Mouse (Mus musculus): ENCODE measurements at regions not wholly inside any gene's neighbourhood (a gene's known extent, or its start where the extent isn't known, plus 50 kb on each side); places are given as distances from the start of the nearest gene placed in this dataset.

GRCm38 (mm10) chr14:120102010-120102748 is 59.9 kb upstream of the Oxgr1 start:
- no peak for DNase-seq

GRCm38 (mm10) chr14:120102749-120103142 is 60.5 kb upstream of the Oxgr1 start:
- no peak for DNase-seq

GRCm38 (mm10) chr14:120109846-120110245 is 67.6 kb upstream of the Oxgr1 start:
- no peak for DNase-seq

- no peak for DNase-seq
Observed at GRCm38 (mm10) chr14:120113316-120113715, 71.1 kb upstream of the Oxgr1 start.

GRCm38 (mm10) chr14:120118582-120118981 is 76.3 kb upstream of the Oxgr1 start:
- DNase-seq = no peak

GRCm38 (mm10) chr14:120119094-120119501 is 76.9 kb upstream of the Oxgr1 start:
- peak; percentile 47 for DNase-seq

GRCm38 (mm10) chr14:120119506-120119905 is 77.3 kb upstream of the Oxgr1 start:
- DNase-seq = no peak

GRCm38 (mm10) chr14:120120261-120120660 is 78.0 kb upstream of the Oxgr1 start:
- no peak for DNase-seq

GRCm38 (mm10) chr14:120125315-120125714 is 83.1 kb upstream of the Oxgr1 start:
- no peak for DNase-seq

GRCm38 (mm10) chr14:120127481-120127880 is 85.2 kb upstream of the Oxgr1 start:
- no peak for DNase-seq

- no peak for DNase-seq
Observed at GRCm38 (mm10) chr14:120134346-120135008, 92.2 kb upstream of the Oxgr1 start.

- DNase-seq = no peak
Observed at GRCm38 (mm10) chr14:120135198-120135597, 93.0 kb upstream of the Oxgr1 start.

- DNase-seq = peak; percentile 66
Observed at GRCm38 (mm10) chr14:120136736-120137135, 94.5 kb upstream of the Oxgr1 start.

GRCm38 (mm10) chr14:120137680-120138136 is 95.5 kb upstream of the Oxgr1 start:
- DNase-seq = peak; percentile 93

- no peak for DNase-seq
Observed at GRCm38 (mm10) chr14:120138546-120138945, 96.3 kb upstream of the Oxgr1 start.

GRCm38 (mm10) chr14:120139256-120139655 is 97.0 kb upstream of the Oxgr1 start:
- no peak for DNase-seq

GRCm38 (mm10) chr14:120139671-120140071 is 97.4 kb upstream of the Oxgr1 start:
- no peak for DNase-seq

- DNase-seq = no peak
Observed at GRCm38 (mm10) chr14:120140211-120140610, 98.0 kb upstream of the Oxgr1 start.

- DNase-seq = no peak
Observed at GRCm38 (mm10) chr14:120140791-120141747, 98.8 kb upstream of the Oxgr1 start.

- DNase-seq = no peak
Observed at GRCm38 (mm10) chr14:120142281-120142680, 100.0 kb upstream of the Oxgr1 start.

- DNase-seq = no peak
Observed at GRCm38 (mm10) chr14:120144451-120144850, 102.2 kb upstream of the Oxgr1 start.

GRCm38 (mm10) chr14:120146312-120146711 is 104.1 kb upstream of the Oxgr1 start:
- no peak for DNase-seq
